Comparison of ENCODE assay signal across 25 mouse cellular contexts in the genomic region with DNA sequence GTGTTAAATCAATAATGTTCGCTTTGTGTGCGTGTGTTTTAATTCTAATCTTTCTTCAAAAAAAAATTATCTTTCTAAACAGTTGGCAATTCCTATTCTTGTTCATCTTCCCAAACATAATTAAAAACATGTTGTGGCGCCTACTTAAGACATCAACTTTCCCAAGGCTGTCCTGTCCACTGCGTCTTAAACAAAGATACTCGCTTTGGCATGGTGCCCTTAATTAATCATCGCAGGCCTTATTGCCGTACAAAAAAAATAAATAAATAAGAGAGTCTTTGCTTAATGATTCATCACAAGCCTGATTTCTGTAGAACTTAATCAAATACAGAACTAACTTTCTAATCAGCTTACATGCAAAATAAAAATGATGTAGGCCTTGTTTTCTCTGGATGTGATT.
"Had no signal": no experiment of that assay in that cellular context is flagged by ENCODE, and none has a peak within 500 bp of the region (broad histone marks: within the 10 kb centered on the region; RNA-seq: fewer than 3 reads in every experiment).

No protein-coding gene starts in this region.

- ATAC-seq: intestine, embryonic 16.5 days; liver, embryonic 12.5 days had no signal

- H3K4me2 ChIP-seq: heart, embryonic 11.5 days; heart, embryonic 13.5 days; heart, embryonic 15.5 days; hindbrain, embryonic 13.5 days; hindbrain, embryonic 15.5 days; kidney, embryonic 15.5 days; limb, embryonic 13.5 days; limb, embryonic 15.5 days; liver, embryonic 12.5 days had no signal

- DNase-seq: gastrocnemius, postnatal 14 days; gastrocnemius, postnatal 36 days; heart, adult 11 months; heart, adult 2 months; heart, postnatal 14 days; heart, postnatal 36 days; kidney, adult 11 months; kidney, adult 2 months; kidney, adult 9 months; kidney, postnatal 14 days; kidney, postnatal 36 days; layer of hippocampus, adult 9-11 months; layer of hippocampus, postnatal 36 days had no signal

- H3K4me1 ChIP-seq: heart, embryonic 13.5 days; heart, embryonic 15.5 days; limb, embryonic 15.5 days; liver, embryonic 12.5 days had no signal

- H3K9ac ChIP-seq: heart, embryonic 13.5 days; heart, embryonic 15.5 days; hindbrain, embryonic 13.5 days; hindbrain, embryonic 15.5 days; kidney, embryonic 15.5 days; limb, embryonic 13.5 days; limb, embryonic 15.5 days; liver, embryonic 12.5 days had no signal

- H3K4me3 ChIP-seq: heart, adult 2 months; heart, embryonic 13.5 days; heart, embryonic 15.5 days; hindbrain, embryonic 13.5 days; hindbrain, embryonic 15.5 days; kidney, embryonic 15.5 days; limb, embryonic 13.5 days; limb, embryonic 15.5 days; liver, embryonic 12.5 days had no signal

- H3K27me3 ChIP-seq: heart, embryonic 13.5 days; heart, embryonic 15.5 days; hindbrain, embryonic 13.5 days; hindbrain, embryonic 15.5 days; kidney, embryonic 15.5 days; limb, embryonic 13.5 days; limb, embryonic 15.5 days; liver, embryonic 12.5 days had no signal

- H3K9me3 ChIP-seq: heart, embryonic 13.5 days; heart, embryonic 15.5 days; hindbrain, embryonic 13.5 days; hindbrain, embryonic 15.5 days; kidney, embryonic 15.5 days; limb, embryonic 13.5 days; limb, embryonic 15.5 days; liver, embryonic 12.5 days had no signal

- H3K36me3 ChIP-seq: heart, embryonic 13.5 days; heart, embryonic 15.5 days; hindbrain, embryonic 13.5 days; hindbrain, embryonic 15.5 days; kidney, embryonic 15.5 days; limb, embryonic 13.5 days; limb, embryonic 15.5 days; liver, embryonic 12.5 days had no signal

- H3K27ac ChIP-seq: heart, adult 2 months; heart, embryonic 13.5 days; heart, embryonic 15.5 days; hindbrain, embryonic 15.5 days; hindbrain, postnatal 0 days; kidney, postnatal 0 days; limb, embryonic 13.5 days; limb, embryonic 15.5 days; liver, embryonic 12.5 days had no signal
